Mouse (Mus musculus): ENCODE measurements around the gene Add3.

DNA sequence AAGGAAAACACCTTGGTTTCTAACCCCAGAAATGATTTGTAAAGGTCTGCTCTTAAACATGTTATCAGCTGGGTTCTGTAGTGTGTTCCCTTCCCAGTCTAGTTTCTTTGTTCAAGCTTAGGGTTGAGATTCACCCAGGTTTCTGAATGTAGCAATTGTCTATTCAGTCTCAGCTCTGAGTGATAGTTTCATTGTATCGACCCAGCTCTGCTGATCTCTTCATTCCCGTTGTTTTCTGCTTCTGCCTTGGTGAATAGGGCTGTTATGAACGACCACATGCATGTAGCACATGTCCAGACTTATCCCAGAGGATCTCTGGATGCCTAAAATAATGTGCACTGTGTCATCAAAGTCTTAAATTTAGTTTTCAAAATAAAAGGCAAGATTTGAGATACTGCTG lies 19.8 kb upstream of the Add3 start:
- TF ChIP-seq MAFK (IDR thresholded peaks at IDR 0.05; ENCODE audit: borderline replicate concordance, low read depth, low read length): no peak
- TF ChIP-seq TCF12 (IDR thresholded peaks at IDR 0.05; ENCODE audit: low read depth, low read length): no peak
- no peak for TF ChIP-seq TBP (IDR thresholded peaks at IDR 0.05; ENCODE audit: low read depth, low read length)
- no peak for TF ChIP-seq MAZ (IDR thresholded peaks at IDR 0.05; ENCODE audit: low read depth, low read length)
- TF ChIP-seq CTCF (IDR thresholded peaks at IDR 0.05 in 2 of 3, conservative IDR thresholded peaks at IDR 0.05 in 1 of 3; ENCODE audit: control insufficient read depth in 1 of 3, insufficient read depth in 1 of 3, low read depth in 2 of 3, low read length in 3 of 3, poor library complexity in 1 of 3, severe bottlenecking in 1 of 3): no peak
- TF ChIP-seq POLR2A (IDR thresholded peaks at IDR 0.05; ENCODE audit: control insufficient read depth in 1 of 2, insufficient read depth in 1 of 2, low read depth in 1 of 2, low read length in 2 of 2, poor library complexity in 1 of 2): no peak
- no peak for TF ChIP-seq KAT2A (conservative IDR thresholded peaks at IDR 0.05; ENCODE audit: low read depth, low read length)
- TF ChIP-seq HCFC1 (IDR thresholded peaks at IDR 0.05; ENCODE audit: low read depth, low read length): no peak
- TF ChIP-seq E2F4 (IDR thresholded peaks at IDR 0.05; ENCODE audit: borderline replicate concordance, low read depth, low read length): no peak
- TF ChIP-seq MXI1 (IDR thresholded peaks at IDR 0.05; ENCODE audit: low read depth, low read length): no peak
- TF ChIP-seq RCOR1 (IDR thresholded peaks at IDR 0.05; ENCODE audit: low read depth, low read length): no peak
- TF ChIP-seq ZNF384 (IDR thresholded peaks at IDR 0.05; ENCODE audit: low read depth, low read length): no peak
- no peak for TF ChIP-seq ETS1 (IDR thresholded peaks at IDR 0.05; ENCODE audit: low read depth, low read length)
